Mouse (Mus musculus): ENCODE data around the gene Serinc5. TPM values are rescaled to one million over a fixed set of nuclear protein-coding genes. Genes with fewer than 3 reads are reported as not detected.

The Serinc5 gene
- 9.4 and 10.4 TPM in 2 replicates for polyA plus RNA-seq (2015; fragmentation: Nextera tagmentation; extraction: Ambion mirVana)

- Histone ChIP-seq H3K4me1 (peaks cover 33% of the 10 kb centered on the region), H3K27ac (replicated peaks) (peak within 1 kb of the TSS; percentile 97), H3K9me3 (no peaks in the 10 kb centered on the region), H3K9ac (peak within 1 kb of the TSS; percentile 91), H3K4me2 (peak within 1 kb of the TSS; percentile 95), H3K27me3 (replicated peaks) (no peaks in the 10 kb centered on the region), H3K4me3 (peak within 1 kb of the TSS; percentile 89), H3K36me3 (no peaks in the 10 kb centered on the region)
- WGBS, result under 1% methylated on average over 55 of the region's 55 CpGs
- peak; percentile 99 for ATAC-seq (ENCODE audit: extremely low read depth, insufficient number of reproducible peaks, low FRiP score, low TSS enrichment)
These were observed at the start of gene Serinc5 for GRCm38 (mm10) chr13:92610311-92611221. TSS of gene Serinc5 (plus strand) at chr13:92611091.

GRCm38 (mm10) chr13:92576072-92576471 lies 34.8 kb upstream of the Serinc5 start, which contains the start of gene Spz1:
TSS of gene Spz1 (minus strand) at chr13:92576172.
- H3K4me3 ChIP-seq, result no peak within 1 kb of the TSS
- H3K9me3 ChIP-seq, result no peaks in the 10 kb centered on the region
- no peak within 1 kb of the TSS for H3K27ac ChIP-seq (replicated peaks)
- no peaks in the 10 kb centered on the region for H3K27me3 ChIP-seq (replicated peaks)
- H3K4me1 ChIP-seq, result peaks cover 10% of the 10 kb centered on the region
- H3K36me3 ChIP-seq, result no peaks in the 10 kb centered on the region
- H3K9ac ChIP-seq, result no peak within 1 kb of the TSS
- no peak within 1 kb of the TSS for H3K4me2 ChIP-seq
- ATAC-seq (ENCODE audit: extremely low read depth, insufficient number of reproducible peaks, low FRiP score, low TSS enrichment), result no peak

- H3K27ac ChIP-seq (replicated peaks), result no peak overlapping the region
- no peaks in the 10 kb centered on the region for H3K27me3 ChIP-seq (replicated peaks)
- no peaks in the 10 kb centered on the region for H3K9me3 ChIP-seq
- H3K4me3 ChIP-seq, result no peak overlapping the region
- no peak overlapping the region for H3K9ac ChIP-seq
- 57% methylated on average over 6 of the region's 6 CpGs for WGBS
- ATAC-seq (ENCODE audit: extremely low read depth, insufficient number of reproducible peaks, low FRiP score, low TSS enrichment), result no peak
- H3K4me2 ChIP-seq, result no peak overlapping the region
- peaks cover 7% of the 10 kb centered on the region for H3K4me1 ChIP-seq
- no peaks in the 10 kb centered on the region for H3K36me3 ChIP-seq
These were observed 34.2 kb upstream of the Serinc5 start for GRCm38 (mm10) chr13:92576688-92577087.

- H3K27ac ChIP-seq (replicated peaks), result no peak overlapping the region
- no peak overlapping the region for H3K9ac ChIP-seq
- no peaks in the 10 kb centered on the region for H3K36me3 ChIP-seq
- H3K9me3 ChIP-seq, result no peaks in the 10 kb centered on the region
- H3K4me3 ChIP-seq, result no peak overlapping the region
- 70% methylated on average over 4 of the region's 4 CpGs for WGBS
- ATAC-seq (ENCODE audit: extremely low read depth, insufficient number of reproducible peaks, low FRiP score, low TSS enrichment), result no peak
- no peaks in the 10 kb centered on the region for H3K27me3 ChIP-seq (replicated peaks)
- no peak overlapping the region for H3K4me2 ChIP-seq
- H3K4me1 ChIP-seq, result peaks cover 7% of the 10 kb centered on the region
These were observed 32.7 kb upstream of the Serinc5 start for GRCm38 (mm10) chr13:92578210-92578609.

- Histone ChIP-seq H3K27ac (replicated peaks) (0 out of 2 replicates have a peak overlapping the region, but pooled peaks have one; percentile 9), H3K4me3 (no peak overlapping the region)
- ATAC-seq (ENCODE audit: extremely low read depth, insufficient number of reproducible peaks, low FRiP score, low TSS enrichment), result no peak
These were observed 30.5 kb upstream of the Serinc5 start for GRCm38 (mm10) chr13:92580220-92581043.

GRCm38 (mm10) chr13:92584094-92584717 lies 26.7 kb upstream of the Serinc5 start:
- no peak overlapping the region for H3K4me2 ChIP-seq
- no peaks in the 10 kb centered on the region for H3K9me3 ChIP-seq
- peaks cover 25% of the 10 kb centered on the region for H3K4me1 ChIP-seq
- 54% methylated on average over 8 of the region's 8 CpGs for WGBS
- no peak overlapping the region for H3K4me3 ChIP-seq
- H3K9ac ChIP-seq, result no peak overlapping the region
- no peaks in the 10 kb centered on the region for H3K36me3 ChIP-seq
- H3K27ac ChIP-seq (replicated peaks), result peak overlapping the region; percentile 48; the same call in 1 of the 2 replicates
- ATAC-seq (ENCODE audit: extremely low read depth, insufficient number of reproducible peaks, low FRiP score, low TSS enrichment), result no peak
- H3K27me3 ChIP-seq (replicated peaks), result no peaks in the 10 kb centered on the region

More at GRCm38 (mm10) chr13:92580220-92581043, 30.5 kb upstream of the Serinc5 start:
- no peaks in the 10 kb centered on the region for H3K27me3 ChIP-seq (replicated peaks)
- H3K4me2 ChIP-seq, result peak overlapping the region; percentile 20; the same call in 1 of the 2 replicates
- 25% methylated on average over 10 of the region's 10 CpGs for WGBS
- H3K9ac ChIP-seq, result no peak overlapping the region
- H3K9me3 ChIP-seq, result no peaks in the 10 kb centered on the region
- H3K36me3 ChIP-seq, result no peaks in the 10 kb centered on the region
- H3K4me1 ChIP-seq, result peaks cover 18% of the 10 kb centered on the region

- Histone ChIP-seq H3K4me1 (peaks cover 28% of the 10 kb centered on the region), H3K4me2 (no peak overlapping the region), H3K27ac (replicated peaks) (no peak overlapping the region), H3K9me3 (no peaks in the 10 kb centered on the region), H3K9ac (no peak overlapping the region), H3K36me3 (no peaks in the 10 kb centered on the region), H3K4me3 (no peak overlapping the region), H3K27me3 (replicated peaks) (no peaks in the 10 kb centered on the region)
- no peak for ATAC-seq (ENCODE audit: extremely low read depth, insufficient number of reproducible peaks, low FRiP score, low TSS enrichment)
- WGBS, result 55% methylated on average over 3 of the region's 3 CpGs
These were observed 22.2 kb upstream of the Serinc5 start for GRCm38 (mm10) chr13:92588704-92589103.

- Histone ChIP-seq H3K9ac (no peak overlapping the region), H3K4me3 (no peak overlapping the region), H3K4me2 (no peak overlapping the region), H3K4me1 (peaks cover 32% of the 10 kb centered on the region), H3K36me3 (no peaks in the 10 kb centered on the region), H3K27me3 (replicated peaks) (no peaks in the 10 kb centered on the region), H3K9me3 (no peaks in the 10 kb centered on the region), H3K27ac (replicated peaks) (no peak overlapping the region)
- no peak for ATAC-seq (ENCODE audit: extremely low read depth, insufficient number of reproducible peaks, low FRiP score, low TSS enrichment)
These were observed 21.6 kb upstream of the Serinc5 start for GRCm38 (mm10) chr13:92589255-92589654.

- Histone ChIP-seq H3K36me3 (no peaks in the 10 kb centered on the region), H3K27ac (replicated peaks) (no peak overlapping the region), H3K4me2 (no peak overlapping the region), H3K4me3 (no peak overlapping the region), H3K4me1 (peaks cover 44% of the 10 kb centered on the region), H3K9ac (no peak overlapping the region), H3K9me3 (no peaks in the 10 kb centered on the region), H3K27me3 (replicated peaks) (no peaks in the 10 kb centered on the region)
- WGBS, result 62% methylated on average over 3 of the region's 3 CpGs
- ATAC-seq (ENCODE audit: extremely low read depth, insufficient number of reproducible peaks, low FRiP score, low TSS enrichment), result no peak
These were observed 19.7 kb upstream of the Serinc5 start for GRCm38 (mm10) chr13:92591225-92591624.

- Histone ChIP-seq H3K27ac (replicated peaks) (peak overlapping the region; percentile 60; the same call in 1 of the 2 replicates), H3K4me2 (peak overlapping the region; percentile 38), H3K9ac (no peak overlapping the region), H3K36me3 (no peaks in the 10 kb centered on the region), H3K4me1 (peaks cover 44% of the 10 kb centered on the region), H3K9me3 (no peaks in the 10 kb centered on the region), H3K4me3 (no peak overlapping the region), H3K27me3 (replicated peaks) (no peaks in the 10 kb centered on the region)
- 51% methylated on average over 5 of the region's 5 CpGs for WGBS
- ATAC-seq (ENCODE audit: extremely low read depth, insufficient number of reproducible peaks, low FRiP score, low TSS enrichment), result no peak
These were observed 18.6 kb upstream of the Serinc5 start for GRCm38 (mm10) chr13:92592268-92592785.

Data from heart, embryonic 13.5 days (tissue).